Mouse (Mus musculus): Measurements from ENCODE around the gene Fut8. TPM values are rescaled to one million over a fixed set of nuclear protein-coding genes. Genes with fewer than 3 reads are reported as not detected.
"Not testable (repeated sequence)": the region's sequence is repeated elsewhere in the genome, so short reads cannot be mapped to it uniquely, and the experiment has no call there.

The Fut8 gene
- polyA plus RNA-seq, 1 experiment, result 6.9 TPM

DNA sequence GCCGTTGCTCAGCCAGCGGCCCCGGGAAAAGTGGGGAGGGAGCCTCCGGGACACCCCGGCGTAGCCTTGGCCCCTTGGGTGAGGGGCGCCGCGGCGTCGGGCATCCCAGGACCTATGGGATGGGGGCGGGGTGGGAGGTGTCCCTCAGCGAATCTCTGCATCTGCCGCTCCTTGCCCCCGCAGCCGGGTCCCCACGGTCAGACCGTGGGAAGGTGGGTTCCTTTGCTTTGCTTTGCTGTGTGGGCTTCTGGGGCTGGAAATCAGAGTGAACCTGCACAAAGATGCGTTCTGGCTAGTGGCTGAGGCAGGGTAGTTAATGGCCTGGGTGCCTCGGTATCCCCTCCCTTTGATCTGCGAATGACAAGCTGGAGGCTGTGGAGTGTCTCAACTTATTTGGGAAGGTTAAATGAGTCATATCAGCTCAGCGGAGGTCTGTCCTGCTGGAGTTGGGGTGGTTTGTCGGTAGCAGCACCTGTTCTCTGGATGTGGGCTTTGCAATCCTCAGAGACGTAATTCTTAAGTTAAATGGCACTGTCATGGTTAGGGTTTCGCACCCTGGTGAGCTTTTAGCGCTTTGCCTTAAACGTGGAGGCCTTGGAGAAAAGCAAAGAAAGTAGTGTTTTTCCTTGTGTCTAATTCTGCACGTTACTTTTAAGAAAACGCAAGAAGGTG is 1.6 kb downstream of the Fut8 start:
- Histone ChIP-seq H3K36me3 (replicated peaks; ENCODE audit: low read length) (peaks cover 5% of the 10 kb centered on the region), H3K4me3 (replicated peaks) (peak overlapping the region; percentile 97), H3K4me1 (peaks cover 34% of the 10 kb centered on the region), H3K9me3 (no peaks in the 10 kb centered on the region), H3K27me3 (replicated peaks) (no peaks in the 10 kb centered on the region)
- no peak for TF ChIP-seq FLI1 (IDR thresholded peaks at IDR 0.05; ENCODE audit: low read length)
- TF ChIP-seq GATA1 (IDR thresholded peaks at IDR 0.05; ENCODE audit: borderline replicate concordance, low read length), result no peak

DNA sequence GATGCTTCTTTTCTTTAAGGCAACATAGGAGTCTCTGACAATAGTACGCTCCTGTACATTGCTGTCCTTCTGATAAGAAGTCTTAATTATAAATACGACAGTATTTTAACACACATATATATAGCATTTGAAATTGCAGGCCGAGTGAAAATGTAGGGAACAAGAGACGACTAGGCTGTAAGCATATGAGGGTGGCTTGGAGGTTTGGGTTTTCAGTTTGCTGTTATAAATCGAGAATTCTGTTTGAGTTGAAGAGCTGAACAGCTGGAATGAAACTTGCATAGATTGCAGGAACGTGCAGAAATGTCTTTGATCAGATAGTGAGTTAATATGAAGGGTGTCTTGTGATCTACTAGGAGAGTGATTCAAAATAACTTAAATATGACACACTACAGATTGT is 2.4 kb downstream of the Fut8 start:
- peak overlapping the region; percentile 97 for H3K4me3 ChIP-seq (replicated peaks)
- H3K27me3 ChIP-seq (replicated peaks), result no peaks in the 10 kb centered on the region
- H3K36me3 ChIP-seq (replicated peaks; ENCODE audit: low read length), result no peaks in the 10 kb centered on the region
- H3K9me3 ChIP-seq, result no peaks in the 10 kb centered on the region
- TF ChIP-seq FLI1 (IDR thresholded peaks at IDR 0.05; ENCODE audit: low read length) (no peak), GATA1 (IDR thresholded peaks at IDR 0.05; ENCODE audit: borderline replicate concordance, low read length) (no peak)
- peaks cover 43% of the 10 kb centered on the region for H3K4me1 ChIP-seq

DNA sequence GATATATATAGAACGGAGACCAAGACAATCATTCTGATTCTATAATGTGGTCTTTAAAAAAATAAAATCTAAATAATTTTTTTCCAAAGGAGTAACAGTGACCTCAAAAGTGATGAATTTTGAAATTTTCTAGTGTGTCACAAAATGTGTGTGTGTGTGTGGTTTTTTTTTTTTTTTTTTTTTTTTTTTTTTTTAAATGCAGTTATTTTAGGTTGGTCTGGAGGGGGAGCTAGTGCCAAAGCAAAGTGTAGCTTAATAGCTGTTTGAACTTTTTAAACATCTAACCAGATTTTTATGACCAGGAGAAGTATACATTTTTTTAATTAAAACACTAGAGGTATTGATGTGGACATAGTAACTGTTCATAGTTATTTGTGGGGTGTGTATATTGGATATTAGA is 2.9 kb downstream of the Fut8 start:
- TF ChIP-seq FLI1 (IDR thresholded peaks at IDR 0.05; ENCODE audit: low read length) (no peak), GATA1 (IDR thresholded peaks at IDR 0.05; ENCODE audit: borderline replicate concordance, low read length) (no peak)
- Histone ChIP-seq H3K36me3 (replicated peaks; ENCODE audit: low read length) (no peaks in the 10 kb centered on the region), H3K27me3 (replicated peaks) (no peaks in the 10 kb centered on the region), H3K4me3 (replicated peaks) (peak overlapping the region; percentile 97), H3K9me3 (no peaks in the 10 kb centered on the region), H3K4me1 (peaks cover 47% of the 10 kb centered on the region)

DNA sequence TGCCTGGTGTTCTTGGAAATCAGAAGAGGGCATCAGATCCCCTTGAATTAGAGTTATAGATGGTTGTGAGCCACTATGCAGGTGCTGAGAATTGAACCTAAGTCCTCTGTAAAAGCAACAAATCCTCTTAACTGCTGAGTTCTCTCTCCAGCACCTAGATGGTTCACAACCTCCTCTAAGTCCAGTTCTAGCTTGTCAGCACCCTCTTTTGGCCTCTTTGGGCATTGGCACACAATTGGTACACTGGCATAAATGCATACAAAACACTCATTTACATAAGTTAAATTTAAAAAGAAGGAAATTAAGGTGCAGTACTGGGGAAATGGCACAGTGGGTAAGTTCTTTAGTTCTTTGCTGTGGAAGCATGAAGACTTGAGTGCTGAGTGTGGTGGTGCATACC is 24.7 kb downstream of the Fut8 start:
- TF ChIP-seq GATA1 (IDR thresholded peaks at IDR 0.05; ENCODE audit: borderline replicate concordance, low read length) (no peak), FLI1 (IDR thresholded peaks at IDR 0.05; ENCODE audit: low read length) (no peak)
- Histone ChIP-seq H3K9me3 (no peaks in the 10 kb centered on the region), H3K27me3 (replicated peaks) (no peaks in the 10 kb centered on the region), H3K4me3 (replicated peaks) (peak overlapping the region; percentile 15), H3K4me1 (peaks cover 46% of the 10 kb centered on the region), H3K36me3 (replicated peaks; ENCODE audit: low read length) (peaks cover 27% of the 10 kb centered on the region)

DNA sequence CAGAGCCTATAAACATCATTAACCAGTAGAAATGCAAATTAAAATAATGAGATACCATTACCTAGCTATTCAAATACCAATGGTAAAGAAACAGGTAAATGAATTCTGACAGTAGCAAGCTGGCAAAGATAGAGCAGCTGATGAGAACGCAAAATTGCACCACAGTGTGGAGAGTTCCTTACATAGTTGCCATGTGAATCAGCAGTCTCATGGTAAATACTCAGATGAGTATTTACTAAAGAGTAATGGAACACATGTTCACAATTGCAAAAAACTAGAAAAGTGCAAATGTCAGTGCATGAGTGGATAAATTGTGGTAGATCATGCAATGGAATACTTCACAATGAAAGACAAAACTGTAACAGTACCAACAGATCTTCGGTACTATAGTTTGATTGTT is 25.9 kb downstream of the Fut8 start:
- TF ChIP-seq FLI1 (IDR thresholded peaks at IDR 0.05; ENCODE audit: low read length), result no peak
- no peak for TF ChIP-seq GATA1 (IDR thresholded peaks at IDR 0.05; ENCODE audit: borderline replicate concordance, low read length)
- no peaks in the 10 kb centered on the region for H3K27me3 ChIP-seq (replicated peaks)
- H3K4me3 ChIP-seq (replicated peaks), result no peak overlapping the region
- H3K4me1 ChIP-seq, result peaks cover 46% of the 10 kb centered on the region
- no peaks in the 10 kb centered on the region for H3K9me3 ChIP-seq
- peaks cover 23% of the 10 kb centered on the region for H3K36me3 ChIP-seq (replicated peaks; ENCODE audit: low read length)

DNA sequence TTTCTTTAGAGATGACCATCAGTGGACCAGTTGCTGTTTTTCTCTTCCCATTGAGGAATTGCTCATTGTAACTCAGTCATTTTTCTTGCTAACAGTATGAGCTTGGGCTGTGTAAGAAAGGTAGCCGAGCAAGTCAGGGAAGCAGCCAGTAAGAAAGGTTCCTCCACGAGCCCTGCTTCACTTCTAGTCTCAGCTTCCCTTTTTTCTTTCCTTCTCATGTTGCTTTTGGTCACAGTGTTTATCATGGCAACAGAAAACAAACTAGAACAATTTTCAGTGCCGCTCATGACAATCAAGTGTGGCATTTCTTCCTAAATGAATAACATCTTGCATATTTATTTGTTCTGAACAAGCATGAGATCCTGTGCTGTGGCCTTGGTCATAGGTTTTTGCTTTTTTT is 32.8 kb downstream of the Fut8 start:
- no peak overlapping the region for H3K4me3 ChIP-seq (replicated peaks)
- peaks cover 19% of the 10 kb centered on the region for H3K36me3 ChIP-seq (replicated peaks; ENCODE audit: low read length)
- no peaks in the 10 kb centered on the region for H3K9me3 ChIP-seq
- TF ChIP-seq GATA1 (IDR thresholded peaks at IDR 0.05; ENCODE audit: borderline replicate concordance, low read length) (no peak), FLI1 (IDR thresholded peaks at IDR 0.05; ENCODE audit: low read length) (no peak)
- no peaks in the 10 kb centered on the region for H3K27me3 ChIP-seq (replicated peaks)
- peaks cover 11% of the 10 kb centered on the region; the same call in 1 of the 2 replicates for H3K4me1 ChIP-seq

DNA sequence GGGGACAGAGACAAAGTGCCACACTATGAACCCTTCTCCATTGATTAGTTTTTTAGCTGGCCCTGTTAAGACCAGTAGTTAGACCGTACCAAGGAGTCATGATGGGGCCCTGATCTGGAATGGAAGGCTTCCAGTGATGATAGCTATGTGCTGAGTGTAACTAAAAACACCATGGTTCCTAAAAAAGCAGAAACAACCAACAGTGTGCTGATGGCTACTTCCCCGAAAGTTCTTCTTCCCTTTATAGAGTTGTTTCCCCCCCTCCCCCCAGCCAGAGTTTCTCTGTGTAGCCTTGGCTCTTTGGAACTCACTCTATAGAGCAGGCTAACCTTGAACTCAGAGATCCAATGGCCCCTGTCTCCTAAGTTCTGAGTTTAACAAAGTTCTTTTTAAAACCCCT is 50.6 kb downstream of the Fut8 start:
- no peaks in the 10 kb centered on the region for H3K9me3 ChIP-seq
- H3K36me3 ChIP-seq (replicated peaks; ENCODE audit: low read length), result peaks cover 23% of the 10 kb centered on the region
- peaks cover 38% of the 10 kb centered on the region for H3K4me1 ChIP-seq
- H3K27me3 ChIP-seq (replicated peaks), result no peaks in the 10 kb centered on the region
- H3K4me3 ChIP-seq (replicated peaks), result no peak overlapping the region
- TF ChIP-seq GATA1 (IDR thresholded peaks at IDR 0.05; ENCODE audit: borderline replicate concordance, low read length) (no peak), FLI1 (IDR thresholded peaks at IDR 0.05; ENCODE audit: low read length) (no peak)

DNA sequence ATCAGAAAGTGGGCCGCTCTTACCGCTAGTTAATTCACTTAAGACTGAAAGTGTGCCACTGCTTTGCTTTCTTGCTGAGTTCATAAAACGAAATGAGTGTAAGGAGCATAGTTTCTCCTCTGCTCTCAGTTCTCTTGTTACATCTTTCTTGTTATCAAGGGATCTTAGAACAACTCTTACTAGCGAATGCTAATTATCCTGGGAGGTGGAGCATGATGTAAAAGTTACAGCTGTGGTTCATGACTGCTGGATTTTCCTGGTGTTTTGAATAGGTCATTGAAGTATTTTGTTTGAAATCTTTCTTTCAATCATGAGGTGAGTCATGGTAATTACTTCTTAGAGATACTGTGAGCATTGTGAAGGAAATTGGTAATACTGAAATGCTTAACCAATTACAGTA is 53.1 kb downstream of the Fut8 start:
- peaks cover 15% of the 10 kb centered on the region for H3K36me3 ChIP-seq (replicated peaks; ENCODE audit: low read length)
- peaks cover 38% of the 10 kb centered on the region for H3K4me1 ChIP-seq
- no peaks in the 10 kb centered on the region for H3K9me3 ChIP-seq
- H3K27me3 ChIP-seq (replicated peaks), result no peaks in the 10 kb centered on the region
- TF ChIP-seq FLI1 (IDR thresholded peaks at IDR 0.05; ENCODE audit: low read length) (no peak), GATA1 (IDR thresholded peaks at IDR 0.05; ENCODE audit: borderline replicate concordance, low read length) (no peak)
- H3K4me3 ChIP-seq (replicated peaks), result no peak overlapping the region

DNA sequence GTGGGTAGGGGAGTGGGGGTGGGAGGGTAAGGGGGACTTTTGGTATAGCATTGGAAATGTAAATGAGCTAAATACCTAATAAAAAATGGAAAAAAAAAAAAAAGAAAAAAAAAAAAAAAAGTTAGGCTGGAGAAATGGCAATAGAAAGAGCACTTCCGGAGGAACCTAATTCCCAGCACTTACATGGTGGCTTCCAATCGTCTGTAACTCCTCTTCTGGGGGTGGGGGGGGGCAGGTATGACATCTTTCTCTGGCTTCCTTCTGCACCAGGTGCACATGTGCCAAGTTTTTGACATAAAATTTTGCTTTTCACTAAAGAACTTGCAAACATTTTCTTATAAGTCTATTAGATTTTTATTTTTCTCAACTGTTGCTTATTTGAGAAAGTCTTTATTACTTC is 53.9 kb downstream of the Fut8 start:
- not testable (repeated sequence) for H3K4me3 ChIP-seq (replicated peaks); H3K9me3 ChIP-seq; H3K27me3 ChIP-seq (replicated peaks)
- H3K4me1 ChIP-seq, result peaks cover 41% of the 10 kb centered on the region
- peaks cover 12% of the 10 kb centered on the region for H3K36me3 ChIP-seq (replicated peaks; ENCODE audit: low read length)

DNA sequence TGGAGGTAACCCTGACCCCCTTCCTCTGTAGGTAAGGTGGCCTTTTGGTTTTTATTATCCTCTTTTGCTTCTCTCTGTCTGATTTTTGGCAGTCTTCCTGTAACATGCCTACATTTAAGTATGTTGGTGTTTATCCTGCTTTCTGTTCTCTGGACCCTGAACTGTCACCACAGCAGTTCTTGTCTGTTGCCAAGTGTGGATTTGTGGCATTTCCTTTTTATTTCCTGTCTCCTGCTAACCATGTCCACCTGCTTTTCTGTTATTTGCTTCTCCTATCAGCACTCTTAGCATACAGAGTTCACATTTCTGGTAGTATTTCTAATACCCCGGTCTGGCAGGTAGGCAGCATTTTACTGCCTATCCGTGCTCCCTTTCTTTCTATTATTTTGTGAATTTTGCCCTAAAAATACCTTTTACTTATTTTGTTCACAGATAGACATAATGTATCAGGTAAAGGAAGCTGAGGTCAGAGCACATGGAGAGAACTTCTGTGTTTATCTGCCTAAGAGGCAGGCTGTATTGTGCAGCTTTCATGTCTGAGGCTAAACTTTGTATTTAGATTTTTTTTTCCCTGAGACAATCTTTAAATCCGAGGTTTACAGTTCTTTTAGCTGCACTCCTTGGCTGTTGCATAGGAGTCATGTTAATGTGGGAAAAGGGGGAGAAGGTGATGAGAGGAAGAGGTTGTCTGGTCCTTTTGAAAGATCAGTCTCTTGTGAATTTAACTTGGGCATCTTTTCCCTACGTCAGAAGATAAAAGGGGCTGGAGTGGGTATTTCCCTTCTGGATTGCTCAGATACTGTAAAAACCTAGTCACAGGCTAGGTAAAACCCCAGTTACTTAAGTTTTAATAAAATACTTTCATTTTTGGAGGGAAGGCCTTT is 54.7 kb downstream of the Fut8 start:
- no peak for TF ChIP-seq GATA1 (IDR thresholded peaks at IDR 0.05; ENCODE audit: borderline replicate concordance, low read length)
- no peak for TF ChIP-seq FLI1 (IDR thresholded peaks at IDR 0.05; ENCODE audit: low read length)

More for the DNA sequence above, 54.7 kb downstream of the Fut8 start:
- no peaks in the 10 kb centered on the region for H3K27me3 ChIP-seq (replicated peaks)
- no peaks in the 10 kb centered on the region for H3K9me3 ChIP-seq
- peaks cover 12% of the 10 kb centered on the region for H3K36me3 ChIP-seq (replicated peaks; ENCODE audit: low read length)
- H3K4me1 ChIP-seq, result peaks cover 47% of the 10 kb centered on the region
- no peak overlapping the region for H3K4me3 ChIP-seq (replicated peaks)
